Mouse (Mus musculus): ENCODE data around the gene Smox. TPM values are rescaled to one million over a fixed set of nuclear protein-coding genes. Genes with fewer than 3 reads are reported as not detected.
"Not testable (repeated sequence)": the region's sequence is repeated elsewhere in the genome, so short reads cannot be mapped to it uniquely, and the experiment has no call there.

The Smox gene
- polyA plus RNA-seq, 1 experiment from 2014 or later, result 51.9 TPM

DNA sequence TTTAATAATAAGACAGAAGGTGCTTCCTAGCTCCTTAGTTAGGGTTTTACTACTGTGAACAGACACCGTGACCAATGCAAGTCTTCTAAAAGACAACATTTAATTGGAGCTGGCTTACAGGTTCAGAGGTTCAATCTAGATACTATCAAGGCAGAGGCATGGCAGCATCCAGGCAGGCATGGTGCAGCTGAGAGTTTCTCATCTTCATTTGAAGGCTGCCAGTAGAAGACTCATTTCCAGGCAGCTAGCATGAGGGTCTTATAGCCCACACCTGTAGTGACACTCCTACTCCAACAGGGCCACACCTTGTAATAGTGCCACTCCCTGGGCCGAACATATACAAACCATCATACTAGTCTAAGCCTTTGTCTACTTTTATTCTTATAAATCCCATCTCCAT is 27.1 kb upstream of the Smox start:
- no peaks in the 10 kb centered on the region for H3K4me1 ChIP-seq
- H3K9ac ChIP-seq (replicated peaks), result no peak overlapping the region
- H3K36me3 ChIP-seq, result no peaks in the 10 kb centered on the region
- no peaks in the 10 kb centered on the region for H3K27me3 ChIP-seq (replicated peaks)
- ATAC-seq (ENCODE audit: low FRiP score), result no peak
- H3K4me2 ChIP-seq, result no peak overlapping the region
- H3K9me3 ChIP-seq (replicated peaks), result no peaks in the 10 kb centered on the region; the same call in 1 of the 2 replicates
- no peak overlapping the region for H3K27ac ChIP-seq (replicated peaks)
- no peak overlapping the region for H3K4me3 ChIP-seq (replicated peaks)
- 96% methylated on average over 2 of the region's 2 CpGs for WGBS

DNA sequence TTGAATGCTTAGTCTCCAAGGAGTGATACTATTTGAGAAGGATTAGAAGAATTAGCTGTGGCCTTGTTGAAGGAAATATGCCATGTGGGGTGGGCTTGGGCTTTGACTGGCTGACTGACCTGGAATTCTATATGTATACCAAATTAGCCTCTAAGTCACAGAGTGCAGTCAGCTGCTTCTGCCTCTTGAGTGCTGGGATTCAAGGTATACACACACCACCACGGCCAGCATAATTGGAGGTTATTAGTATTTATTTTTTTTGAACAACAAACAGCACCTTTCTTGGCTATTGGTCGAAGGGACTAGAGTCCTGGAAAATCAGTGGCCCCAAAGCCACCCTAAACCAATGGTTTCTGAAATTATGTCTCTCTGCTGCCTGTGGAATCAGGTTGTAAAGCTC is 24.6 kb upstream of the Smox start:
- no peaks in the 10 kb centered on the region for H3K36me3 ChIP-seq
- H3K27ac ChIP-seq (replicated peaks), result no peak overlapping the region
- 73% methylated on average over 2 of the region's 2 CpGs for WGBS
- H3K9ac ChIP-seq (replicated peaks), result no peak overlapping the region
- no peak overlapping the region for H3K4me2 ChIP-seq
- no peak for ATAC-seq (ENCODE audit: low FRiP score)
- no peaks in the 10 kb centered on the region for H3K4me1 ChIP-seq
- H3K4me3 ChIP-seq (replicated peaks), result no peak overlapping the region
- H3K27me3 ChIP-seq (replicated peaks), result no peaks in the 10 kb centered on the region
- no peaks in the 10 kb centered on the region; the same call in 1 of the 2 replicates for H3K9me3 ChIP-seq (replicated peaks)

DNA sequence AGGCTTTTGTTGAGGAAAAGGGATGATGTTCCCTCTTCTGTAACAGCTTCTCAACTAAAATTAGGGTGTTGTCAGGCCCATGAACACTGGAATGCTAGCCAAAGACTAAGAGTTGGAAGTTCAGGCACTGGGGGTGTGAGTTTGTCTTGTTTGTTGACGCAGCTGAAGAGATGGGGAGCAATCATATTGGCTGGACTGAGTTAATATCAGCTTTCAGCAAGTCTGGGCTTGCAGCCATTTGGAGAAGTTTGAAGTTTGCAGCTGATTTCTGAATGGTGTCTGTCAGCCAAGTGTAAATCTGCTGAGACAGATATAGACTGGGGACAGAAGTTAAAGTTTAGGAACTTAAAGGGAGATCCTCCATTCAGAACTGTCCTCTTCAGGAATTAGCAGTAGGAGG is 21.4 kb upstream of the Smox start:
- Histone ChIP-seq H3K27ac (replicated peaks) (no peak overlapping the region), H3K4me2 (no peak overlapping the region), H3K4me1 (no peaks in the 10 kb centered on the region), H3K27me3 (replicated peaks) (no peaks in the 10 kb centered on the region), H3K36me3 (no peaks in the 10 kb centered on the region), H3K9ac (replicated peaks) (no peak overlapping the region), H3K4me3 (replicated peaks) (no peak overlapping the region), H3K9me3 (replicated peaks) (no peaks in the 10 kb centered on the region)
- no peak for ATAC-seq (ENCODE audit: low FRiP score)
- WGBS, result 71% methylated on average over 1 of the region's 1 CpGs

DNA sequence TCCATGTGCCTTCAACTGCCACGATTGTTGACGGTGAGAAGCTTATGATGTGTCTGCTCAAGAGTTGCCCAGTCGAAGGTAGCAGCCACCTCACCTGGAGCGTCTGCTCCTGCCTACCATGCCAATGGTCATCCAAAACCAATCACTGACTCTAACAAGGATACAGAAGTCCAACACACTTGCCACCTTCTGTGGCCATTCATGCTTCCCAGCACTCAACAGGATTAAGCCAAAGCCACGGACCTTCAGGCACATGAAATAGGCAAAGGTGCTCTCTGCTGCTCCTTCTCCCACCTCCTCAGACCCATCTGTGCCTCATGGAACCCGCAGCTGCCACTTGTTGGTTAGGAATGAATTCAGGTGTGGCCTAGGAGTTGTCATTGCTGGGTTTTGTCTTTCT is 17.5 kb upstream of the Smox start:
- no peaks in the 10 kb centered on the region for H3K4me1 ChIP-seq
- H3K4me2 ChIP-seq, result no peak overlapping the region
- H3K9me3 ChIP-seq (replicated peaks), result no peaks in the 10 kb centered on the region
- no peak overlapping the region for H3K4me3 ChIP-seq (replicated peaks)
- H3K27ac ChIP-seq (replicated peaks), result no peak overlapping the region
- ATAC-seq (ENCODE audit: low FRiP score), result no peak
- no peaks in the 10 kb centered on the region for H3K27me3 ChIP-seq (replicated peaks)
- no peak overlapping the region for H3K9ac ChIP-seq (replicated peaks)
- WGBS, result 91% methylated on average over 6 of the region's 6 CpGs
- no peaks in the 10 kb centered on the region for H3K36me3 ChIP-seq

DNA sequence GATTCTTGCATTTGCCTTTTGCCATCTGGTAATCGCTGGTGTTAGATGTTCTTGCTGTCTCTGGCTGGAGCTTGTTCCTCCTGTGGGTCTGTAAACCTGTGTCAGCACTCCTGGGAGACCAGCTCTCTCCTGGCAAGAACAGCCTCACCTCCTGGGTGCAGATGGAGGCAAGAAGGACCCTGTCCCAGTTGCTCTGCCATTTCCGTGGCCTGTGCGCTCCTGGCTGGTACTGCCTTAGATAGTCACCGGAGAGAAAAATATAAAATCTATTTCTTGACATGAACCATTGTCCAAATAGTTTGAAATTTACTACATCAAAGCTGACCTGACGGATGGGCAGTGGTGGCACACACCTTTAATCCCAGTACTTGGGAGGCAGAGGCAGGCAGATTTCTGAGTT is 14.2 kb upstream of the Smox start:
- H3K4me3 ChIP-seq (replicated peaks); H3K27me3 ChIP-seq (replicated peaks); H3K9me3 ChIP-seq (replicated peaks); H3K4me2 ChIP-seq; H3K9ac ChIP-seq (replicated peaks); H3K4me1 ChIP-seq; H3K27ac ChIP-seq (replicated peaks); H3K36me3 ChIP-seq; ATAC-seq (ENCODE audit: low FRiP score): not testable (repeated sequence)
- 93% methylated on average over 5 of the region's 5 CpGs for WGBS

DNA sequence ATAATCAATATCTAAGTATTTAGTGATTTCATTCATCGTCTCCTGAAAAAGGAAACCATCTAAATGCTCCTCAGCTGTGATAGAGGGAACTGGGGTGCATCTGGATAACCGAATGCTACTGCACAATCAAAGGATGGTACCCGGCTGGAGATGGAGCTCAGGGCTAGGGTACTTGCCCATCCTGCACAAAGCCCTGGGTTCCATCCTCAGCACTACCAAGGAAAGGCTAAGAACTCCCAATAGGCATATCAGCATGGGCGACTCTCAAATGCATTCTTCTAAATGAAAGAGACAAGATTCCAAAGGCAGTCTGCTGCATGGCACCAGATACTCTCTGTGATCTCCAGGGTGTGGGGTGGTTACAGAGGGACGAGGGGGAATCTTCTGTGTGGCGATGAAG is 13.4 kb upstream of the Smox start:
- Histone ChIP-seq H3K36me3 (no peaks in the 10 kb centered on the region), H3K4me2 (no peak overlapping the region)

DNA sequence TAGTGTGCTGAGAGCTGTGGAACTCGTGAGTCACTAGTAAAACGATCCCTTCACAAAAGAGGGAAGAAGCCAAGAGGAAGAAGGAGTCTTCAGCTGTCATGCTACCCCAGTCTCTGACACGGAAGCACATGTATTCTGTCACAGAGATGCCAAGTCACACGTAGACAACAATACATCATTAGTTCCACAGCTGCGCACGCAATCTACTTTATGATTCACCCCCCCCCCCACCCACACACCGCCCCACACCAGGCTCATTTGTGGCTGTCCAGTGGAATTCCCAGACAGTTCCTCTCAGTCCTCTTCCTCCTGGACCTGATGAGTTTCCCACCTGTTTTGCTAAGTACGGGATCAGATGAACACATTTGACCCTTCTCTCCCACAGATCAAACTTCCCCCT is 12.9 kb upstream of the Smox start:
- no peak overlapping the region for H3K4me3 ChIP-seq (replicated peaks)
- H3K9me3 ChIP-seq (replicated peaks), result no peaks in the 10 kb centered on the region
- H3K36me3 ChIP-seq, result no peaks in the 10 kb centered on the region
- no peak overlapping the region for H3K9ac ChIP-seq (replicated peaks)
- no peak overlapping the region for H3K27ac ChIP-seq (replicated peaks)
- 70% methylated on average over 8 of the region's 8 CpGs for WGBS
- ATAC-seq (ENCODE audit: low FRiP score), result no peak
- H3K27me3 ChIP-seq (replicated peaks), result no peaks in the 10 kb centered on the region
- no peaks in the 10 kb centered on the region for H3K4me1 ChIP-seq
- H3K4me2 ChIP-seq, result no peak overlapping the region

More for the DNA sequence above, 13.4 kb upstream of the Smox start:
- 88% methylated on average over 6 of the region's 6 CpGs for WGBS
- no peaks in the 10 kb centered on the region for H3K4me1 ChIP-seq
- no peak for ATAC-seq (ENCODE audit: low FRiP score)
- no peak overlapping the region for H3K9ac ChIP-seq (replicated peaks)
- H3K27me3 ChIP-seq (replicated peaks), result no peaks in the 10 kb centered on the region
- H3K9me3 ChIP-seq (replicated peaks), result no peaks in the 10 kb centered on the region
- no peak overlapping the region for H3K27ac ChIP-seq (replicated peaks)
- no peak overlapping the region for H3K4me3 ChIP-seq (replicated peaks)

DNA sequence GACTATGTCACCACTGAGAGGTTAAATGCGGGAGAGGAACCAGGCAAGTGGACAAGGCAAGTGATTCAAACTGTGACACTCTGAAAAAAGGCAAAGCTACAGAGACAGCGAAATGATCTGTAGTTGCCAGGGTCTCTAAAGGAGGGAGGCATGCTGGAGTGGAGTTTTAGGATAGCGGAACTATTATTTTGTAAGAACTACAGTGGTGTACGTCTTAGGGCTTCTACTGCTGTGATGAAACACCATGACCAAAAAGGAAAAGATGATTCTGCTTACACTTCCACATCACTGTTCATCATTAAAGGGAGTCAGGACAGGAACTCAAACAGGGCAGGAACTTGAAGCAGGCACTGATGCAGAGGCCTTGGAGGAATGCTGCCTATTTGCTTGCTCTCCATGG is 12.4 kb upstream of the Smox start:
- H3K27me3 ChIP-seq (replicated peaks), result no peaks in the 10 kb centered on the region
- no peaks in the 10 kb centered on the region for H3K36me3 ChIP-seq
- H3K27ac ChIP-seq (replicated peaks), result no peak overlapping the region
- 89% methylated on average over 4 of the region's 4 CpGs for WGBS
- no peak overlapping the region for H3K4me3 ChIP-seq (replicated peaks)
- no peaks in the 10 kb centered on the region for H3K9me3 ChIP-seq (replicated peaks)
- no peaks in the 10 kb centered on the region for H3K4me1 ChIP-seq
- no peak overlapping the region for H3K4me2 ChIP-seq
- H3K9ac ChIP-seq (replicated peaks), result no peak overlapping the region
- ATAC-seq (ENCODE audit: low FRiP score), result no peak

DNA sequence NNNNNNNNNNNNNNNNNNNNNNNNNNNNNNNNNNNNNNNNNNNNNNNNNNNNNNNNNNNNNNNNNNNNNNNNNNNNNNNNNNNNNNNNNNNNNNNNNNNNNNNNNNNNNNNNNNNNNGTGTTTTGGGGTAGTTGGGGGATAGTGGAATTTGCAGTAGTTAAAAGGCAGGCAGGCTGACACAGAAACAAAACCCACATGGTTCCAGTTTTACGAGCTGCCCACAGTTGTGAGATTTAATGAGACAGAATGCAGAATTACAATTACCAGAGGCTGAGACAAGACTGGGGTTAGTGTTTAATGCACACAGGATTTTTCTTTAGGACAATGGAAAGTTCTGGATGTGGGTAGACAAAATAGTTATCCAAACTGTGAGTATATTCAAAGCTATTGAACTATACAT is 9.6 kb upstream of the Smox start:
- H3K4me1 ChIP-seq, result no peaks in the 10 kb centered on the region
- no peak overlapping the region for H3K9ac ChIP-seq (replicated peaks)
- no peak overlapping the region for H3K4me3 ChIP-seq (replicated peaks)
- ATAC-seq (ENCODE audit: low FRiP score), result no peak
- no peak overlapping the region for H3K4me2 ChIP-seq
- no peaks in the 10 kb centered on the region for H3K27me3 ChIP-seq (replicated peaks)
- no peaks in the 10 kb centered on the region for H3K36me3 ChIP-seq
- no peaks in the 10 kb centered on the region for H3K9me3 ChIP-seq (replicated peaks)
- H3K27ac ChIP-seq (replicated peaks), result no peak overlapping the region
- WGBS, result 18% methylated on average over 1 of the region's 1 CpGs

DNA sequence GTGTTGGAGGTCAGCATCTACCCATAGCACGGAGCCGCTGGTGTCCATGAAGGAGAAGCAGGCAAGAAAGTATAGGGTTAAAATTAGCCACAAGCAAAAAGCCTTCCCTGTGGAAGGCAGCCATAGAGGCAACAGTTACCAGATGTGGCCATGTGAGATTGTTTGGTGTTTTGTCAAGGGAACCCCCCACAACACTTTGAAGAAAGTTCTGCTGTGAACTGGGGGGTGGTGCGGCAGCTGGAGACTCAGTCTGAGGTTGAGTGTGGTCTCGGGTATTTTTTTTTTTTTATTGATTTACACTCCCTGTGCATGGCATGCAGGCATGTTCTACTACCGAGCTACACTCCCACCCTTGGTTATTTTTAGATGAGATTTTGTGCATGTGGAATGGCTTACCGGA is 8.8 kb upstream of the Smox start:
- Histone ChIP-seq H3K4me3 (replicated peaks) (no peak overlapping the region), H3K27ac (replicated peaks) (no peak overlapping the region), H3K9me3 (replicated peaks) (no peaks in the 10 kb centered on the region), H3K4me2 (no peak overlapping the region), H3K4me1 (no peaks in the 10 kb centered on the region), H3K36me3 (no peaks in the 10 kb centered on the region), H3K9ac (replicated peaks) (no peak overlapping the region), H3K27me3 (replicated peaks) (no peaks in the 10 kb centered on the region)
- WGBS, result 88% methylated on average over 6 of the region's 6 CpGs
- no peak for ATAC-seq (ENCODE audit: low FRiP score)

DNA sequence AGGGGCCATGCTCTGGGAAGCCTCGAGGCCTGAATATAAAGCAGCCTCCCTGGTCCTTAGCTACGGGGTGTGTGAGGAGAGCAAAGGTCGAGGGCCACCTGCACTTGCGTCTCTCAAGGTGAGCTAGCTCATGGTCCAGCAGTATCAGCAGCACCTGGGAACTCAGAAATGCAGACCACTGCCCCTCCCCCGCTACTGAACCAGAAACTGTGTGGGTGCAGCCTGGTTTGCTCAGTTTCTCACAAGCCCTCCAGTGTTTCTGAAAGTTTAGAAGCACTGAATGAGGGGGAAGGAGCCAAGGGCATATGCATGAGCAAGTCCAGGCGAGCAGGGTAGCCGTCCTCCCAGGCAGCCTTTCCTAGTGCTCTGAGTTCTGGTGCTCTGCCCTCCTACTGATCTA is 7.7 kb upstream of the Smox start:
- Histone ChIP-seq H3K4me1 (no peaks in the 10 kb centered on the region), H3K9me3 (replicated peaks) (no peaks in the 10 kb centered on the region), H3K4me2 (no peak overlapping the region), H3K27me3 (replicated peaks) (no peaks in the 10 kb centered on the region), H3K4me3 (replicated peaks) (no peak overlapping the region), H3K36me3 (no peaks in the 10 kb centered on the region), H3K27ac (replicated peaks) (no peak overlapping the region), H3K9ac (replicated peaks) (no peak overlapping the region)
- no peak for ATAC-seq (ENCODE audit: low FRiP score)
- WGBS, result 75% methylated on average over 7 of the region's 7 CpGs

DNA sequence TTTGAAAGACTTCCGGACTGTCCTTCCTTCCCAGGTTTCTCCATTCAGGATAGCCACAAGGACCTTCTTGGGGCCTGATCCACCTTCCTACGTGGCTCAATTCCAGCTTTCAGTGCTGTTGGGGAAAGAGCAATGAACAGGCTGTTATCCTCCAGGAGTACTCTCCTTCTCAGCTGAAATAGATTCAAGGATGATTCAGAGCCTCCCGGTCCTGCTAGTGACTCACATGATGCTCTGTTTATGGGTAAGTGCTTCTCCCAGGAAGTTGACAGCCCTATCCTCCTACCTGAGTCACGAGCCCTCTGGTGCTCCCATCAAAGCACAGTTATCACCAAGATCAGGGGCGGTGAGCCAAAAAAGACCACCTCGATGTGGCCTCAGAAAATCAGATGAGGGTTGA is 7.1 kb upstream of the Smox start:
- Histone ChIP-seq H3K36me3 (no peaks in the 10 kb centered on the region), H3K4me3 (replicated peaks) (no peak overlapping the region), H3K4me2 (no peak overlapping the region), H3K4me1 (no peaks in the 10 kb centered on the region), H3K9me3 (replicated peaks) (no peaks in the 10 kb centered on the region), H3K27ac (replicated peaks) (no peak overlapping the region), H3K27me3 (replicated peaks) (no peaks in the 10 kb centered on the region), H3K9ac (replicated peaks) (no peak overlapping the region)
- no peak for ATAC-seq (ENCODE audit: low FRiP score)
- 82% methylated on average over 6 of the region's 6 CpGs for WGBS

DNA sequence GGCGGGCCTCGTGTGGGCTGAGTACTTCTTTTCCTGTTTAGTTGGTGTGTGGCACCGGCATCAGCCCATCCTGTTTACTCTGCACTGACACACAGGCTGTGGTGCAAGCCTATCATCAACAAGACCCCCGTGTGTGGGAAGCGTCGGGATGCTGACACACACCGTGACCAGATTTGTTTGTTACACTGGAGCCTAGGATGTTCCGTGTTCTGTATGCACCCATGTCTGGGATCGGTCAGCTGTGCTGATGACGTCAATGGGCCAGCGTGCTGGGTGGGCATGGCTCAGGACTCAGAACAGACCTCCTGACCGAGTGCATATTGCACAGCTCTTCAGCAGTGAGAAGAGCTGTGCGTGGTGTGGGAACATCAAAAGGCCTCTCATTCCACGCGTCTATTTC is 6.2 kb upstream of the Smox start:
- Histone ChIP-seq H3K4me3 (replicated peaks) (no peak overlapping the region), H3K4me1 (no peaks in the 10 kb centered on the region), H3K27ac (replicated peaks) (no peak overlapping the region), H3K27me3 (replicated peaks) (no peaks in the 10 kb centered on the region), H3K9ac (replicated peaks) (no peak overlapping the region), H3K4me2 (no peak overlapping the region), H3K9me3 (replicated peaks) (no peaks in the 10 kb centered on the region), H3K36me3 (no peaks in the 10 kb centered on the region)
- 87% methylated on average over 15 of the region's 15 CpGs for WGBS
- no peak for ATAC-seq (ENCODE audit: low FRiP score)
